Mouse (Mus musculus) neural tube, embryonic 13.5 days (tissue): ENCODE results near the gene Mprip. TPM values are rescaled to one million over a fixed set of nuclear protein-coding genes. Genes with fewer than 3 reads are reported as not detected.
"Not testable (repeated sequence)": the region's sequence is repeated elsewhere in the genome, so short reads cannot be mapped to it uniquely, and the experiment has no call there.

Experiments used
- ATAC-seq: fragments of 200-750 bp; cut with Nextera tagmentation; 2 replicates; pipeline ENCODE4 v1.8.0; 2017; ENCODE audit warnings: low read depth, mild to moderate bottlenecking, moderate TSS enrichment, moderate library complexity
- H3K27ac ChIP-seq: fragments of 300-500 bp; sonication (generic); replicated peaks from 2 replicates; pipeline ENCODE4 v1.5.1; 2015; ENCODE audit warnings: moderate library complexity, mild to moderate bottlenecking, inconsistent platforms
- H3K27me3 ChIP-seq: fragments of 300-500 bp; sonication (generic); 2 replicates; pipeline ENCODE4 v1.6.1; 2015; ENCODE audit warnings: mild to moderate bottlenecking, inconsistent platforms
- H3K36me3 ChIP-seq: fragments of 300-500 bp; sonication (generic); 2 replicates; pipeline ENCODE4 v1.6.1; 2015; ENCODE audit warnings: mild to moderate bottlenecking, inconsistent platforms
- H3K4me1 ChIP-seq: fragments of 300-500 bp; sonication (generic); replicated peaks from 2 replicates; pipeline ENCODE4 v1.6.1; 2015; ENCODE audit warnings: inconsistent platforms
- H3K4me2 ChIP-seq: fragments of 300-500 bp; sonication (generic); 2 replicates; pipeline ENCODE4 v1.6.1; 2015; ENCODE audit warnings: inconsistent platforms, mild to moderate bottlenecking, moderate library complexity
- H3K4me3 ChIP-seq: fragments of 300-500 bp; sonication (generic); 2 replicates; pipeline ENCODE4 v1.5.1; 2015; ENCODE audit warnings: mild to moderate bottlenecking, inconsistent platforms
- H3K9ac ChIP-seq: fragments of 300-500 bp; sonication (generic); 2 replicates; pipeline ENCODE4 v1.6.1; 2015; ENCODE audit warnings: moderate library complexity, mild to moderate bottlenecking, inconsistent platforms
- H3K9me3 ChIP-seq: fragments of 300-500 bp; sonication (generic); 2 replicates; pipeline ENCODE4 v1.6.1; 2016; ENCODE audit warnings: inconsistent platforms
- WGBS: fragments of 180-500 bp; shearing (Covaris S2); methylation state at CpG from one replicate; pipeline ENCODE4 v1.1.7; 2015; 5-methylcytosine and 5-hydroxymethylcytosine counted together
- polyA plus RNA-seq: library from polyadenylated mRNA; unstranded; fragments of >200 nt; fragmentation: Nextera tagmentation; extraction: Ambion mirVana; gene quantifications from 2 replicates; pipeline ENCODE4 v1.2.1, GENCODE M21; 2015

Gene Mprip
- polyA plus RNA-seq, 1 experiment from 2014 or later: 73.5 TPM

DNA sequence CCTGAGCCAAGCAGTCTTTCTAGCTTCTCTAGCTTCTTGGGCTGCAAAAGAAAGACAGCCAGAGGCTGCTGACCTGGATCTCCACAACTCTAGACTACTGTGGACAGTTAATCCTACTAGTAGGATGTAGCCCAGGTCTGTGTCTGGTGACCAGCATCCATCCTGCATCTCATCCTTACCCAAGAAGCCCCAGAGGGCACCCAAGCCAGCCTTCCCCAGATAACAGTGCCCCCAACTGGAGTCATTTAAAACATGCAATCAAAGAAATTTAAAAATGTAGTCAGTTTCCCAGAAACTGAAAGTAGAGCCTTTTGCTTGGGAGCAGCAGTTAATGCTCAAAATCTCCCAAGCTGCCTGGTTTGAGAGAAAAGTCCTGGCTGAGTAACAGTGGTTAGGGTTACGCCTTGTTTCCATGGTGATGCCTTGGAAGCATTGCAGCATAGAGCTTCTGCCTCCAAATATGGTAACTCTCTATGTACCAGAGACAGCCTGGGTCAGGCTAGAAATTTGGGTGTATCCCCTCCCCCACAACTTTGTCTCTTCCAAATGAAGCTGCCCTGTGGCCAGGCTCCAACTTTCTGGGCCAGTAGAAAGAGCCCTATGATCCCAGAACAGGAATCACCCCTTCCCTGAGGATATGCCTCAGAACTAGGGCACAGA is 71.4 kb downstream of the Mprip start:
- Histone ChIP-seq H3K9me3 (no peaks in the 10 kb centered on the region), H3K36me3 (peaks cover 76% of the 10 kb centered on the region), H3K4me1 (0 out of 2 replicates have a peak, but pooled peaks cover 7% of the 10 kb centered on the region), H3K4me3 (no peak overlapping the region), H3K27ac (peak overlapping the region; percentile 49; the same call in 1 of the 2 replicates), H3K4me2 (no peak overlapping the region), H3K27me3 (no peaks in the 10 kb centered on the region), H3K9ac (no peak overlapping the region)
- ATAC-seq: peak; percentile 36; the same call in 1 of the 2 replicates
- 70% methylated on average over 1 of the region's 1 CpGs for WGBS

DNA sequence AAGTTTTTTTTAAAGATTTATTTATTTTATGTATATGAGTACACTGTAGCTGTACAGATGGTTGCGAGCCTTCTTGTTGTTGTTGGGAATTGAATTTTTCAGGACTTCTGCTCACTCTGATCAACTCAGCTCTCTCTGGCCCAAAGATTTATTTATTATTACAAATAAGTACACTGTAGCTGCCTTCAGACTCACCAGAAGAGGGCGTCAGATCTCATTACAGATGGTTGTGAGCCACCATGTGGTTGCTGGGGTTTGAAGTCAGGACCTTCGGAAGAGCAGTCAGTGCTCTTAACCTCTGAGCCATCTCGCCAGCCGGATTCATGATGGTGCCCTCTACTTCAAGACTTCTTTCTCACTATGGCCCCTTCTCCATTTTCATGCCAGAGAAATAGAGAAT is 72.5 kb downstream of the Mprip start:
- not testable (repeated sequence) for H3K9ac ChIP-seq, H3K27ac ChIP-seq, H3K27me3 ChIP-seq, H3K4me2 ChIP-seq, H3K4me3 ChIP-seq, ATAC-seq, H3K4me1 ChIP-seq, H3K9me3 ChIP-seq
- H3K36me3 ChIP-seq: peaks cover 78% of the 10 kb centered on the region
- WGBS: 75% methylated on average over 5 of the region's 5 CpGs

DNA sequence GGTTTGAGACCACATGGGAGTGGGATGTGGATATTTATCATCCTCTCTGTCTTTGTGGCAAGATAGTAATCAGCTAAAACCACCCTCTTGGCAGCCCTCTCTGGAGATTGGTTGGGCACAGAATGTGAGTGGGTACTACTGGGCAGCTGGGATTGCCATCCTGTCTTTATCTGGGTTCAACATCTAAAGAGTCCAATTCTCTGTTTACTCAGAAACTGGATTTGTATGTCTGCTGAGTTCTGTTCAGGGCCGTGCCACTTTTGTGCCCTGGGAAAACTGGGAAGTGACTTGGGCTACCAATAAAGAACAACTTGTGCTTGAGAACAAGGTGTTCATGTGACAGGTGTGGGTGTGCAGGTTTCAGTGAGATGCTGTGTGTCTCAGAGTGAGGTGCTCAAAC is 73.2 kb downstream of the Mprip start:
- Histone ChIP-seq H3K36me3 (peaks cover 82% of the 10 kb centered on the region), H3K9ac (no peak overlapping the region), H3K9me3 (no peaks in the 10 kb centered on the region), H3K4me3 (no peak overlapping the region), H3K27me3 (no peaks in the 10 kb centered on the region), H3K4me2 (no peak overlapping the region), H3K4me1 (0 out of 2 replicates have a peak, but pooled peaks cover 7% of the 10 kb centered on the region), H3K27ac (no peak overlapping the region)
- 86% methylated on average over 1 of the region's 1 CpGs for WGBS
- no peak for ATAC-seq

DNA sequence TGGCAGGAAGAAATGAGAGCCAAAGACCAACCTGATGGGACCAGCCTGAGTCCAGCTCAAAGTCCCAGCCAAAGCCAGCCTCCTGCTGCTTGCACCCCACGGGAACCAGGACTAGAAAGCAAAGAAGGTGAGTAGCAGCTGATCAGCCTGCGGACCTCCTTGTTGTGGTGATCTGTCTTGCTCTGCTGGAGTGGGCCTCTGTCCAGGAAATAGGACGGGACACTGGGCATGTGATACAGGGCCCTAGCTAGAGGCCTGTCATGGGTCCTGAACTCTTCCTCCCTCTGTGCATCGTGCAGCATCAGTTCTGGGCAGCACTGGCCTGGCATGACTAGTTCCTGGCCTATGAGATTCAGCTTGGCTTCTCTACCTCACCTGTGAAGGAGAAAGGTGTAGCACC is 74.8 kb downstream of the Mprip start:
- not testable (repeated sequence) for H3K4me2 ChIP-seq, H3K4me3 ChIP-seq, H3K4me1 ChIP-seq, H3K9me3 ChIP-seq, H3K27ac ChIP-seq, H3K27me3 ChIP-seq, H3K9ac ChIP-seq, ATAC-seq
- WGBS: 90% methylated on average over 4 of the region's 4 CpGs
- H3K36me3 ChIP-seq: peaks cover 82% of the 10 kb centered on the region

DNA sequence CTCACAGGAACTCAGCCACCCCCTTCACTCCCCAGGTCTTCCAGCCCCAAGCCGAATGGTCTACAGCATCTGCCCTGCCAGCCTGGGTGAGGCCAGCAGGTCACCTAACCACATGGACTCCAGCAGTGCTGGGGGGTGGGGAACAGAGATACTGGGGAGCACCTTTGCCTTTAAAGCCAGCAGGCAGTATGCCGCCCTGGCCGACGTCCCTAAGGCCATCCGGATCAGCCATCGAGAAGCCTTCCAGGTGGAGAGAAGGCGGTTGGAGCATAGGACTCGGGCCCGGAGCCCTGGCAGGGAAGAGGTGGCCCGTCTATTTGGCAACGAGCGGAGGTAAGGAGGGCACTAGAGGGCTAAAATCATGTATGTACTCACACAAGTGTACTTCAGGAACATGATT is 76.1 kb downstream of the Mprip start:
- H3K9ac ChIP-seq: no peak overlapping the region
- no peak for ATAC-seq
- WGBS: 99% methylated on average over 12 of the region's 12 CpGs
- no peaks in the 10 kb centered on the region for H3K9me3 ChIP-seq
- H3K27me3 ChIP-seq: no peaks in the 10 kb centered on the region
- no peak overlapping the region for H3K4me3 ChIP-seq
- no peak overlapping the region for H3K27ac ChIP-seq
- peaks cover 86% of the 10 kb centered on the region for H3K36me3 ChIP-seq
- no peak overlapping the region for H3K4me2 ChIP-seq
- 0 out of 2 replicates have a peak, but pooled peaks cover 7% of the 10 kb centered on the region for H3K4me1 ChIP-seq

DNA sequence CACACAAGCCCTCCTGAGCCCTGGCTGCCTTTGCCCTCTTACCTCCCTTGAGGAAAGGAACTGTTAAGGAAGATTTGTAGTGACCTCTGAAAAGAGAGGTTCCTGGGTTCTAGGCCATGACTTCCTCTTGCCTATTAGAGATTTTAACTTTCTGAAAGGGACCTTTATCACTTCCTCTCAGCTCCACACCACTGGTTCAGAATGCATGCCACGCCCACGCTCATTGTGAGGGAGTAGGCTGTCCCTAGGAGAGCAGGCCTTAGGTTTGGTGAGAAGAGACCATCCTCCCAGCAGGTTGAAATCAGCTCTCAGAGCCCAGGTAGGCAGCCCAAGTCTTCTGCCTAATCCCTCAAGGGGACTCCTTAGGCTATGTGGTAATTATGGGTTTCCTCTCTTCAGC is 78.9 kb downstream of the Mprip start:
- Histone ChIP-seq H3K9me3 (no peaks in the 10 kb centered on the region), H3K36me3 (peaks cover 98% of the 10 kb centered on the region), H3K27ac (no peak overlapping the region), H3K4me1 (no peaks in the 10 kb centered on the region), H3K27me3 (no peaks in the 10 kb centered on the region), H3K9ac (no peak overlapping the region), H3K4me2 (no peak overlapping the region), H3K4me3 (no peak overlapping the region)
- no peak for ATAC-seq
- 92% methylated on average over 2 of the region's 2 CpGs for WGBS

GRCm38 (mm10) chr11:59741915-59742314 is 80.8 kb downstream of the Mprip start:
- Histone ChIP-seq H3K4me1 (no peaks in the 10 kb centered on the region), H3K4me3 (no peak overlapping the region), H3K27ac (no peak overlapping the region), H3K9ac (no peak overlapping the region), H3K27me3 (no peaks in the 10 kb centered on the region), H3K36me3 (peaks cover 90% of the 10 kb centered on the region), H3K4me2 (no peak overlapping the region), H3K9me3 (no peaks in the 10 kb centered on the region)
- ATAC-seq: no peak
- WGBS: 98% methylated on average over 5 of the region's 5 CpGs

- Histone ChIP-seq H3K27me3 (no peaks in the 10 kb centered on the region), H3K4me3 (no peak overlapping the region), H3K36me3 (peaks cover 81% of the 10 kb centered on the region), H3K9ac (no peak overlapping the region), H3K27ac (no peak overlapping the region), H3K4me1 (no peaks in the 10 kb centered on the region), H3K4me2 (no peak overlapping the region), H3K9me3 (no peaks in the 10 kb centered on the region)
- ATAC-seq: no peak
- WGBS: 95% methylated on average over 2 of the region's 2 CpGs
Measured at GRCm38 (mm10) chr11:59743307-59743706, 82.2 kb downstream of the Mprip start.

DNA sequence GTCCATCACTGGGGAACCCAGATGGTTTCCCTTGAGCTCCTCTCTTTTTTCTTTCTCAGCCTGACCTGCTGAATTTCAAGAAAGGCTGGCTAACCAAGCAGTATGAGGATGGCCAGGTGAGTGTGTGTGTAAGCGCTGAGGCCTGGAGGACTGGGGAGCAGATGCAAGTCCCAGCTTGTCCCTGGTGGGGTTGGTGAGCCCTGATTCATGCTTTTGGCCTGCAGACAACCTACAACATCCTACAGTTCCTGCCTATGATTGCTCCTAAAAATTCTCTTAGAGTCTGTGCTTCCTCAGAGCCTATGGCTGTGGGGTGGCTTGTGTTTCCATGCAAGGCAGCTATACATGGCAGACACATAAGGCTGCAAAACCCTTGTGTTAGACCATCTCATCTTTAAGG is 82.6 kb downstream of the Mprip start:
- Histone ChIP-seq H3K36me3 (peaks cover 81% of the 10 kb centered on the region), H3K4me1 (no peaks in the 10 kb centered on the region), H3K4me3 (no peak overlapping the region), H3K9ac (no peak overlapping the region), H3K9me3 (no peaks in the 10 kb centered on the region), H3K27me3 (no peaks in the 10 kb centered on the region), H3K27ac (no peak overlapping the region), H3K4me2 (no peak overlapping the region)
- no peak for ATAC-seq
- 100% methylated on average over 1 of the region's 1 CpGs for WGBS

GRCm38 (mm10) chr11:59744374-59744773 is 83.3 kb downstream of the Mprip start:
- Histone ChIP-seq H3K4me2 (no peak overlapping the region), H3K9me3 (no peaks in the 10 kb centered on the region), H3K27me3 (no peaks in the 10 kb centered on the region), H3K9ac (no peak overlapping the region), H3K36me3 (peaks cover 81% of the 10 kb centered on the region), H3K4me1 (no peaks in the 10 kb centered on the region), H3K27ac (no peak overlapping the region), H3K4me3 (no peak overlapping the region)
- ATAC-seq: no peak
- WGBS: 97% methylated on average over 4 of the region's 4 CpGs

- no peak overlapping the region for H3K27ac ChIP-seq
- H3K36me3 ChIP-seq: peaks cover 80% of the 10 kb centered on the region
- H3K4me2 ChIP-seq: no peak overlapping the region
- no peaks in the 10 kb centered on the region for H3K9me3 ChIP-seq
- H3K27me3 ChIP-seq: no peaks in the 10 kb centered on the region
- no peak for ATAC-seq
- H3K4me3 ChIP-seq: no peak overlapping the region
- 95% methylated on average over 5 of the region's 5 CpGs for WGBS
- H3K4me1 ChIP-seq: no peaks in the 10 kb centered on the region
- H3K9ac ChIP-seq: no peak overlapping the region
Measured at GRCm38 (mm10) chr11:59745851-59746250, 84.7 kb downstream of the Mprip start.

- no peak overlapping the region for H3K4me2 ChIP-seq
- H3K4me1 ChIP-seq: no peaks in the 10 kb centered on the region
- no peaks in the 10 kb centered on the region for H3K27me3 ChIP-seq
- WGBS: 91% methylated on average over 2 of the region's 2 CpGs
- peaks cover 80% of the 10 kb centered on the region for H3K36me3 ChIP-seq
- no peak for ATAC-seq
- H3K9me3 ChIP-seq: no peaks in the 10 kb centered on the region
- no peak overlapping the region for H3K27ac ChIP-seq
- no peak overlapping the region for H3K9ac ChIP-seq
- no peak overlapping the region for H3K4me3 ChIP-seq
Measured at GRCm38 (mm10) chr11:59746614-59747013, 85.5 kb downstream of the Mprip start.

GRCm38 (mm10) chr11:59749050-59749449 is 87.9 kb downstream of the Mprip start:
- H3K4me3 ChIP-seq: no peak overlapping the region
- H3K27me3 ChIP-seq: no peaks in the 10 kb centered on the region
- H3K36me3 ChIP-seq: peaks cover 80% of the 10 kb centered on the region
- no peak overlapping the region for H3K9ac ChIP-seq
- no peaks in the 10 kb centered on the region for H3K9me3 ChIP-seq
- no peak for ATAC-seq
- no peak overlapping the region for H3K27ac ChIP-seq
- no peak overlapping the region for H3K4me2 ChIP-seq
- 91% methylated on average over 3 of the region's 3 CpGs for WGBS
- no peaks in the 10 kb centered on the region for H3K4me1 ChIP-seq
